Mouse (Mus musculus) thymus, adult 2 months (tissue): ENCODE data around the gene Gm5244.

ENCODE experiments used
- CTCF ChIP-seq: fragments of 200-500 bp; IDR thresholded peaks from 2 replicates; pipeline ENCODE4 v1.5.1; 2012; ENCODE audit warnings: mild to moderate bottlenecking, control low read depth, low read length, moderate library complexity, borderline replicate concordance; ENCODE audit not compliant: control insufficient read depth, poor library complexity, insufficient read depth; ENCODE audit errors: extremely low read depth
- POLR2A ChIP-seq: fragments of 200-500 bp; IDR thresholded peaks from 2 replicates; pipeline ENCODE4 v1.6.1; 2012; ENCODE audit warnings: mild to moderate bottlenecking, low read length, control low read depth, moderate library complexity; ENCODE audit not compliant: control insufficient read depth, poor library complexity, insufficient read depth; ENCODE audit errors: extremely low read depth

- TF ChIP-seq CTCF: no peak
- TF ChIP-seq POLR2A: no peak
Measured at GRCm38 (mm10) chr19:12797071-12797470, 49.4 kb upstream of the Gm5244 start.
